Mouse (Mus musculus) G1E (cell line): Measurements from ENCODE around the gene Mob1b. TPM values are rescaled to one million over a fixed set of nuclear protein-coding genes. Genes with fewer than 3 reads are reported as not detected.
"Not testable (repeated sequence)": the region's sequence is repeated elsewhere in the genome, so short reads cannot be mapped to it uniquely, and the experiment has no call there.

Experiments
- ATAC-seq: 2 replicates; pipeline ENCODE4 v1.8.0; 2016; ENCODE audit warnings: mild to moderate bottlenecking; ENCODE audit not compliant: insufficient number of reproducible peaks, poor library complexity, low FRiP score, severe bottlenecking; ENCODE audit errors: extremely low read depth
- DNase-seq: peaks from one replicate; pipeline ENCODE4 v3.0.0; 2012; ENCODE audit warnings: low spot score
- H3K27me3 ChIP-seq: 2 replicates; pipeline ENCODE4 v1.6.1; 2012; ENCODE audit warnings: mild to moderate bottlenecking, low read length, inconsistent platforms; ENCODE audit not compliant: insufficient read depth
- H3K36me3 ChIP-seq: replicated peaks from 2 replicates; pipeline ENCODE3; 2012; ENCODE audit warnings: mild to moderate bottlenecking, inconsistent platforms
- H3K4me1 ChIP-seq: 2 replicates; pipeline ENCODE4 v1.6.1; 2012; ENCODE audit warnings: low read depth, low read length, inconsistent platforms, mixed read lengths; ENCODE audit not compliant: insufficient read depth
- H3K4me3 ChIP-seq: 2 replicates; pipeline ENCODE4 v1.5.1; 2012; ENCODE audit warnings: low read depth, mild to moderate bottlenecking, inconsistent platforms, low read length, moderate library complexity, mixed read lengths
- H3K9me3 ChIP-seq: replicated peaks from 2 replicates; pipeline ENCODE4 v1.6.1; 2012; ENCODE audit warnings: inconsistent platforms
- CTCF ChIP-seq: IDR thresholded peaks from 2 replicates; pipeline ENCODE4 v1.5.1; 2012; ENCODE audit warnings: low read depth, low read length, inconsistent platforms, mixed read lengths
- GATA1 ChIP-seq: IDR thresholded peaks from 2 replicates; pipeline ENCODE4 v1.6.1; 2012; ENCODE audit warnings: borderline replicate concordance, low read length, inconsistent platforms, mixed read lengths
- GATA2 ChIP-seq: IDR thresholded peaks from 2 replicates; pipeline ENCODE4 v1.6.1; 2012; ENCODE audit warnings: low read depth, low read length, inconsistent platforms, borderline replicate concordance
- POLR2AphosphoS5 ChIP-seq: IDR thresholded peaks from 2 replicates; pipeline ENCODE4 v1.6.1; 2012; ENCODE audit warnings: low read depth, low read length, inconsistent platforms; ENCODE audit not compliant: insufficient replicate concordance
- TAL1 ChIP-seq: conservative IDR thresholded peaks from 2 replicates; pipeline ENCODE4 v1.6.1; 2012; ENCODE audit warnings: low read depth, low read length, inconsistent platforms, mixed read lengths
- polyA plus RNA-seq: library from polyadenylated mRNA; stranded (reverse); fragments of >175 nt; gene quantifications from 2 replicates; pipeline ENCODE4 v1.2.3, GENCODE M21; 2012
- total RNA-seq, 2 experiments: library from RNA; stranded (forward) in 1 of 2; stranded (reverse) in 1 of 2; fragments of 200-1000 nt in 1 of 2; fragments of >200 nt in 1 of 2; fragmentation: Nextera tagmentation in 1 of 2; gene quantifications; 2 replicates each; pipeline ENCODE4 v1.2.3; 2014 to 2017

Gene Mob1b
- total and polyA plus RNA-seq, 3 experiments: 18.4 to 47.9 (median 20.7) TPM

DNA sequence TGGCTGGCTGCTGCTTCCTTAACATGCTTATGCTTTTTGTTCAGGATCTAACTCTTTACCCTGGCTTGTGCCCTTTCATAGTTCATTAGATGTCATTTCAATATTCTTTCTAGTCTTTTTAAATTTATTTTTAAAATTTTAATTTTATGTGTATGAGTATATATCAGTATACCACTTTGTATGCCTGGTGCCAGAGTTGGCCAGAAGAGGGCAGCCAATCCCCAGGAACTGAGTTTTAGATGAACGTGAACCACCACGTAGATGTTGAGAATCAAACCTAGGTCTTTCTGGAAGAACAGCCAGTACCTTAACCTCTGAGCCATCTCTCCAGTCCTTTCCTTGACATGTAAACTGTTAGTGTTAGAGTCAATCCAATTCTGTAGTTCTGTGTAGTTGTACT is 14.1 kb downstream of the Mob1b start:
- H3K27me3 ChIP-seq: no peaks in the 10 kb centered on the region
- no peak for TF ChIP-seq GATA2
- no peak for TF ChIP-seq GATA1
- no peak for TF ChIP-seq TAL1
- no peak for TF ChIP-seq POLR2AphosphoS5
- no peak for TF ChIP-seq CTCF
- H3K4me3 ChIP-seq: no peak overlapping the region
- no peaks in the 10 kb centered on the region for H3K9me3 ChIP-seq
- DNase-seq (no peak), ATAC-seq (peak; percentile 49)
- H3K4me1 ChIP-seq: peaks cover 9% of the 10 kb centered on the region
- H3K36me3 ChIP-seq: peaks cover 44% of the 10 kb centered on the region

DNA sequence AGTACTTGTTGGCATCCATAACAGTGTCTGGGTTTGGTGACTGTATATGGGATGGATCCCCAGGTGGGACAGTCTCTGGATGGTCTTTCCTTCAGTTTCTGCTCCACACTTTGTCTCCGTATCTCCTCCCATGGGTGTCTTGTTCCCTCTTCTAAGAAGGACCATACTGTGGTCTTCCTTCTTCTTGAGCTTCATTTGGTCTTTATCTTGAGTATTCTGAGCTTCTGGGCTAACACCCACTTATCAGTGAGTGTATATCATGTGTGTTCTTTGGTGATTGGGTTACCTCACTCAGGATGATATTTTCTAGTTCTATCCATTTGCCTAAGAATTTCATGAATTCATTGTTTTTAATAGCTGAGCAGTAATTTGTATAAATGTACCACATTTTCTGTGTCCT is 20.4 kb downstream of the Mob1b start:
- not testable (repeated sequence) for ATAC-seq, DNase-seq, H3K27me3 ChIP-seq, H3K4me3 ChIP-seq, H3K9me3 ChIP-seq, H3K4me1 ChIP-seq
- H3K36me3 ChIP-seq: peaks cover 47% of the 10 kb centered on the region

- Histone ChIP-seq H3K9me3 (no peaks in the 10 kb centered on the region), H3K4me1 (no peaks in the 10 kb centered on the region), H3K27me3 (no peaks in the 10 kb centered on the region), H3K36me3 (peaks cover 60% of the 10 kb centered on the region), H3K4me3 (no peak overlapping the region)
- ATAC-seq: no peak
- TF ChIP-seq POLR2AphosphoS5 (no peak), CTCF (no peak), GATA1 (no peak), TAL1 (no peak), GATA2 (no peak)
- no peak for DNase-seq
These were observed 27.1 kb downstream of the Mob1b start for GRCm38 (mm10) chr5:88747774-88748173.

DNA sequence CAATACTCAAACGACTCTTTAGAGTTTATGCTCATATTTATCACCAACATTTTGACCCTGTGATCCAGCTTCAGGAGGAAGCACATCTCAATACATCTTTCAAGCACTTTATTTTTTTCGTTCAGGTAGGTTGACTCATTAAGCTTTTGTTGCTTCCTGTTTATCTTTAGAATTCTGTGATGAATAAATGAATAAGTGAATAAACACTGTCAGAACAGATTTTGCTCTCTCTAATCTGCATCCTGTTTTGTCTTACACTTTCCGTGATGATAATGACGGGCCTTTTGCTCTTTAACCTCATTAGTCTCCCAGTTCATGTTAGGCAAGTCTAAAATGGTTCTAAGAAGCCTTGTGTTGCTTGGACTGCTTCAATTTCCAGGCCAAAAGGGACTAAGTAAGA is 32.5 kb downstream of the Mob1b start:
- Histone ChIP-seq H3K9me3 (no peaks in the 10 kb centered on the region), H3K27me3 (no peaks in the 10 kb centered on the region), H3K4me3 (no peak overlapping the region), H3K4me1 (no peaks in the 10 kb centered on the region), H3K36me3 (peaks cover 55% of the 10 kb centered on the region)
- ATAC-seq (no peak), DNase-seq (no peak)
- TF ChIP-seq GATA2 (no peak), POLR2AphosphoS5 (no peak), CTCF (no peak), TAL1 (no peak), GATA1 (no peak)

- DNase-seq: no peak
- TF ChIP-seq POLR2AphosphoS5: no peak
- ATAC-seq: no peak
- Histone ChIP-seq H3K36me3 (peaks cover 38% of the 10 kb centered on the region), H3K27me3 (no peaks in the 10 kb centered on the region), H3K4me3 (no peak overlapping the region), H3K4me1 (peaks cover 28% of the 10 kb centered on the region), H3K9me3 (no peaks in the 10 kb centered on the region)
These were observed 42.0 kb downstream of the Mob1b start for GRCm38 (mm10) chr5:88762611-88763010.

DNA sequence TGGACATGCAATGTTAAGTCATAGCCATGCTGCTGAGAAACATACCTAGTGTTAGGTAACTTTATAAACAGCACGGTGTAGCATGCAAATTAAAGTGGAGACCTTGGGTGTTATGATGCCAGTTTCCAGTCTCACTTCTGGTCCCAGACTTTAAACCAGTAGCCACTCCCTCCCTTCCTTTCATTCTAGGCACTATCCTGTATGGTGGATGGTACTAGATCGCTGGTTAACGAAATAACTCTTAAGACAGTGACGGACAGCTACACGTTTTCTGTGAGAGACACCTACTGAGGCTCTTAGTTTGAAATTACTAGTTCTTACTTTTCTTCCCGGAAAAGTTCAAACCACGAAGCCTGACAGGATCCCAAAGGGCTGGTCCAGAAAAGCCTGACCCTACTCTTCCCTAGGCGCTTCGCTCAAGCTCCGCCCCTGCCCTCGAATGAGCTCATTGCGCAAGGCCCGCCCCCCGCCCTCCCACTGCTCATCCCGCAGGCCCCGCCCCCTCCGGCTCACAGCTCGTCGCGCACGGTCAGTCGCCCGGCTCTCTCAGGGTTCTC is 43.9 kb downstream of the Mob1b start:
- peaks cover 36% of the 10 kb centered on the region for H3K4me1 ChIP-seq
- H3K36me3 ChIP-seq: peaks cover 40% of the 10 kb centered on the region

GRCm38 (mm10) chr5:88764987-88765481 is 44.4 kb downstream of the Mob1b start, which contains the start of gene Dck:
Gene Dck (plus strand): TSS chr5:88764996.
- Histone ChIP-seq H3K36me3 (peaks cover 42% of the 10 kb centered on the region), H3K4me3 (peak within 1 kb of the TSS; percentile 92), H3K9me3 (no peaks in the 10 kb centered on the region), H3K4me1 (peaks cover 38% of the 10 kb centered on the region), H3K27me3 (no peaks in the 10 kb centered on the region)
- TF ChIP-seq GATA2 (no peak), POLR2AphosphoS5 (no peak), CTCF (no peak), TAL1 (no peak), GATA1 (no peak)
- DNase-seq (peak; percentile 89), ATAC-seq (peak; percentile 95)

More for the DNA sequence above, 43.9 kb downstream of the Mob1b start:
- ATAC-seq (no peak), DNase-seq (no peak)
- Histone ChIP-seq H3K27me3 (no peaks in the 10 kb centered on the region), H3K4me3 (peak overlapping the region; percentile 92; the same call in 1 of the 2 replicates), H3K9me3 (no peaks in the 10 kb centered on the region)
- TF ChIP-seq CTCF (no peak), GATA1 (no peak), POLR2AphosphoS5 (no peak), TAL1 (no peak), GATA2 (no peak)
